Mouse (Mus musculus) hindbrain, embryonic 15.5 days (tissue): ENCODE data around the gene Flywch2. TPM values are rescaled to one million over a fixed set of nuclear protein-coding genes. Genes with fewer than 3 reads are reported as not detected.
A peak's percentile ranks its signal among the peaks of the same experiment; 100 is the strongest.

Experiments
- ATAC-seq: fragments of 200-750 bp; cut with Nextera tagmentation; 2 replicates; pipeline ENCODE4 v1.8.0; 2017; ENCODE audit warnings: low read depth, moderate number of reproducible peaks, moderate TSS enrichment; ENCODE audit not compliant: low FRiP score
- H3K27ac ChIP-seq: fragments of 300-500 bp; sonication (generic); replicated peaks from 2 replicates; pipeline ENCODE4 v1.5.1; 2015; ENCODE audit warnings: mild to moderate bottlenecking, inconsistent platforms
- H3K27me3 ChIP-seq: fragments of 300-500 bp; sonication (generic); 2 replicates; pipeline ENCODE4 v1.6.1; 2015; ENCODE audit warnings: control low read depth, inconsistent platforms
- H3K36me3 ChIP-seq: fragments of 300-500 bp; sonication (generic); 2 replicates; pipeline ENCODE4 v1.6.1; 2015; ENCODE audit warnings: control low read depth, inconsistent platforms
- H3K4me1 ChIP-seq: fragments of 300-500 bp; sonication (generic); replicated peaks from 2 replicates; pipeline ENCODE4 v1.6.1; 2015; ENCODE audit warnings: control low read depth, inconsistent platforms
- H3K4me2 ChIP-seq: fragments of 300-500 bp; sonication (generic); 2 replicates; pipeline ENCODE4 v1.6.1; 2015; ENCODE audit warnings: moderate library complexity, mild to moderate bottlenecking, inconsistent platforms
- H3K4me3 ChIP-seq: fragments of 300-500 bp; sonication (generic); 2 replicates; pipeline ENCODE4 v1.5.1; 2015; ENCODE audit warnings: mild to moderate bottlenecking, inconsistent platforms
- H3K9ac ChIP-seq: fragments of 300-500 bp; sonication (generic); 2 replicates; pipeline ENCODE4 v1.6.1; 2015; ENCODE audit warnings: inconsistent platforms
- H3K9me3 ChIP-seq: fragments of 300-500 bp; sonication (generic); 2 replicates; pipeline ENCODE4 v1.6.1; 2016; ENCODE audit warnings: control low read depth, inconsistent platforms
- WGBS: fragments of 180-500 bp; shearing (Covaris S2); methylation state at CpG from one replicate; pipeline ENCODE4 v1.1.7; 2015; 5-methylcytosine and 5-hydroxymethylcytosine counted together
- polyA plus RNA-seq: library from polyadenylated mRNA; unstranded; fragments of >200 nt; fragmentation: Nextera tagmentation; extraction: Ambion mirVana; gene quantifications from 2 replicates; pipeline ENCODE4 v1.2.1, GENCODE M21; 2015

Gene Flywch2
- polyA plus RNA-seq, 1 experiment from 2014 or later = 83.9 TPM

DNA sequence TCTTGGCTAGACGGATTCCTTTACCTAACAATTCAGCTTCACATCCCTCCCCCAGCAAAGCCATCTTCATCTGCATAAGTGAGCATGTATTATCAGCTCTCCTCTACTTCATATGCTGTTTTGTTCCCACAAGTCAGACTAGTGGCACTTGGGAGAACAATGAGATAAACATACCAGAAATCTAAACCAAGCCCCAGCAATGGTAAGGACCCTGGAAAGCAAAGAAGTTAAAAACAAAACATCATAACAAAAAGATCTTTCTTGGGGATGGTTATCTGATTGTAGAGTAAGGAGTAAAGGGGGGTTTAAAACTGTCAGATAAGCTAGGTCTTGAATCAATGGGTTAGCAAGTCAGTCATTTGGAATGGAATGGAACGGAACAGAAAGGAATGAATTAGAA is 15.4 kb downstream of the Flywch2 start:
- peaks cover 27% of the 10 kb centered on the region for H3K4me1 ChIP-seq
- H3K4me3 ChIP-seq = peak overlapping the region; percentile 94
- H3K9ac ChIP-seq = peak overlapping the region; percentile 97
- peak overlapping the region; percentile 94 for H3K27ac ChIP-seq
- H3K4me2 ChIP-seq = peak overlapping the region; percentile 67
- no peak for ATAC-seq
- WGBS = 2% methylated on average over 2 of the region's 2 CpGs
- no peaks in the 10 kb centered on the region for H3K27me3 ChIP-seq
- peaks cover 9% of the 10 kb centered on the region; the same call in 1 of the 2 replicates for H3K36me3 ChIP-seq
- no peaks in the 10 kb centered on the region for H3K9me3 ChIP-seq

DNA sequence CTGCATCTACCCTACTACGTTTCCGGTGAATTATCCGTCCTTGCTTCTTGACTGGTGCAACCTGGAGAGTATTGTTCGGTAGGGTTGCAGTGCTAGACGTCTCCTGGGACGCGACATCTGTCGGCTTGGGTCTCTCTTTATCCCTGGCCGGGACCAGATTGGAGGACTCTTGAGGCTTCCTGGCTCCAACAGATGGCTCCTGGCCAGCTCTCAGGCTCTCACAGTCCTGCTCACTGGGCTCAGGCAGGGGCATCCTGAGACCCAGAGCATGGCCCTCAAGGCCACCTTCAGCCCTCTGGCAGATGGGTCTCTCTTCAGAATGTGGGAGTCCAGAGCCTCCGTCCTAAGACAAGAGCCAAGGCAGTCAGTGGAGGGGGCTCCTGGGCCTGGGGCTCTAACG is 22.9 kb downstream of the Flywch2 start:
- H3K9me3 ChIP-seq = no peaks in the 10 kb centered on the region
- H3K4me3 ChIP-seq = no peak overlapping the region
- no peaks in the 10 kb centered on the region for H3K4me1 ChIP-seq
- ATAC-seq = no peak; the same call in 1 of the 2 replicates
- H3K9ac ChIP-seq = no peak overlapping the region
- 84% methylated on average over 11 of the region's 11 CpGs for WGBS
- H3K27me3 ChIP-seq = no peaks in the 10 kb centered on the region
- H3K27ac ChIP-seq = no peak overlapping the region
- H3K36me3 ChIP-seq = peaks cover 51% of the 10 kb centered on the region
- H3K4me2 ChIP-seq = no peak overlapping the region

DNA sequence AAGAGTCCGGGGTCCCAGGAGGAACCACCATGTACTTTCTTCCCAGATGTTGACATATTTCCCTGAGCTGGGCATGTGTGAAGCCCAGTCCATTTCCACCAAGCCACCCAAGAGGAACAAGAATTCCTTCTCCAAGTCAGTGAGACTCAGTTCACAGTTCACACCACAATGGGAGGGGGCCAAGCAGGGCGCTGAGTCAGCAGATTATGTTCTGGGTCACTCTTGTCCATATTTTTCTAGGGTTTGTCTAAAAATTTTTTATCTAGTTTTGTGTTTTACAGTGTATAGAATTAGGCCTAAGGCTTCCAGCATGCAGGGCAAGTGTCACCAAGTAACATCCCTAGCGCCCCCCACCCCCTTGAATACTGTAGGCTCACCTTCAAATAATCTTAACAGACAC is 24.7 kb downstream of the Flywch2 start:
- no peaks in the 10 kb centered on the region for H3K4me1 ChIP-seq
- no peak for ATAC-seq
- no peak overlapping the region for H3K4me3 ChIP-seq
- no peak overlapping the region for H3K4me2 ChIP-seq
- WGBS = 100% methylated on average over 3 of the region's 3 CpGs
- no peak overlapping the region for H3K27ac ChIP-seq
- no peaks in the 10 kb centered on the region for H3K27me3 ChIP-seq
- H3K9ac ChIP-seq = no peak overlapping the region
- H3K9me3 ChIP-seq = no peaks in the 10 kb centered on the region
- H3K36me3 ChIP-seq = peaks cover 60% of the 10 kb centered on the region

DNA sequence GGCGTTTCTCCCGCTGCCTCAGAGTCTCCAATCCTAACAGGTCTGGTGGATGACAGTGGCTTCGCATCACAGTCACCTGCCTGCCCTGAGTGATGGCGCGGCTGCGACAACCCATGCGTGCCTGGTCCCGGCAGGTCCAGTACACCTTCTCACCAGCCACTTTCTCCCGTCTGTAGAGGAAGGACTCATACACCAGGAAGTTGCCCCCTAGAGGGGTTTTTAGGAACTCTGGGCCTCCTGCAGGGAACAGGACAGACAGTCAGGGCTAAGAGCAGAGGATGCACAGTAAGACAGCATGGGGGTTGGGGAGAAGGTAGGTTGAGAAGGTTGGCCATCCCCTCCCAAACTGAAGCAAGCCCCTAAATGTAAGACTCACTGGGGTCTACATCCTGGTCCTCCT is 25.6 kb downstream of the Flywch2 start:
- Histone ChIP-seq H3K27ac (no peak overlapping the region), H3K4me1 (no peaks in the 10 kb centered on the region), H3K36me3 (peaks cover 69% of the 10 kb centered on the region), H3K27me3 (no peaks in the 10 kb centered on the region), H3K4me2 (no peak overlapping the region), H3K9me3 (no peaks in the 10 kb centered on the region), H3K9ac (no peak overlapping the region), H3K4me3 (no peak overlapping the region)
- ATAC-seq = no peak
- 95% methylated on average over 9 of the region's 9 CpGs for WGBS

DNA sequence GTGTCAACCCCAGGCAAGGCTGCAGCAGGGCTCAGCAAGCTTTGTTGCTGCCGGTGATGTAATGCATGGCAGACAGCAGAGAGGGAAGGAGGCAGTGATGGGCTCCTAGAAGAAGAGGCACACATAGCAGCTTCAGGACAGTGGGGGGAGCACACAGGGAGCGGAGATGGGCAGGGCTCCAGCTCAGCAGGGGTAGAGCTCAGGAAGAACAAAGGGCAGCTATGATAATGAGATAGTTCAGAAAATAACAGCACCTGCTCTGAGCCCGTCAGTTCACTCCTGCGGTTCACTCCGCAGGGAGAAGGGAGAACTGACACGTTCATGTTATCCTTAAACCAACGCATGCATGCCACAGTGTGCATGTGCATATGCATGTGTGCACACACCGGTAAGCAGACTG is 27.1 kb downstream of the Flywch2 start:
- Histone ChIP-seq H3K4me1 (no peaks in the 10 kb centered on the region), H3K36me3 (peaks cover 83% of the 10 kb centered on the region)

DNA sequence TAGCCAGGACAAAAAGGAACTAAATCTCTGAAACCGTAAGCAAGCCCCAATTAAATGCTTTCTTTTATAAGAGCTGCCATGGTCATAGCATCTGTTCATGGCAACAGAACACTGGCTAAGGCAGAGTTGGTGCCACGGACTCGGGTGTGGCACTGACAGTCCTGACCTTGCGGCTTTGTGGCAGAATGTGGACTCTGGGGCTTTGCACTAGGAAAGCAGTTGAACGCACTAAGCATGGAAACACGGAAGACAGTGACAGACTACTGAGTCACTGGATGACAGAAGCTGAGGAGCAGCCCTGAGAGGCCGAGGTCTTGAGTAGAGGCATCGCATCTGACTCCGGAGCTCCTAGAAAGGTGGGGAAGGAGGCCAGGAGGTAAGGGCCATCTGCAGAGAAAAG is 28.3 kb downstream of the Flywch2 start:
- 94% methylated on average over 9 of the region's 9 CpGs for whole genome bisulfite sequencing
- H3K27me3 ChIP-seq = no peaks in the 10 kb centered on the region

More for the DNA sequence above, 27.1 kb downstream of the Flywch2 start:
- ATAC-seq = no peak
- Histone ChIP-seq H3K27ac (no peak overlapping the region), H3K4me3 (no peak overlapping the region), H3K4me2 (no peak overlapping the region), H3K9me3 (no peaks in the 10 kb centered on the region), H3K27me3 (no peaks in the 10 kb centered on the region), H3K9ac (no peak overlapping the region)
- 53% methylated on average over 8 of the region's 8 CpGs for WGBS

DNA sequence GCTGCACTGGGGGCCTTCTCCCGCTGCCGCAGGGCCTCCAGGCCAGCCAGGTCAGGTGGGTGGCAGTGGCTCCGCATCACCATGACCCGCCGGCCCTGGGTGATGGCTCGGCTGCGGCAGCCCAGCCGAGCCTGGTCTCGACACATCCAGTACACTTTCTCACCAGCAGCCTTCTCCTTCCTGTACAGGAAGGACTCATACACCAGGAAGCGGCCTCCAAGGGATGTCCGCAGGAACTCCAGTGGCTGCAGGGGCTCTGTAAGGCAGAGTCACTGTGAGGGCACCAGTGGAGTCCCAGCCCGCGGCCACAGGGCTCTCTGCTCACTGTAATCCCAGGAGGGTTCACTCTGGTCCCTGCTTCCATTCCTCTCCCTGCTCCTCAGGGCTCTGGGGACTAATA is 30.2 kb downstream of the Flywch2 start:
- no peaks in the 10 kb centered on the region for H3K9me3 ChIP-seq
- H3K9ac ChIP-seq = no peak overlapping the region
- H3K27ac ChIP-seq = no peak overlapping the region
- no peaks in the 10 kb centered on the region for H3K4me1 ChIP-seq
- no peak overlapping the region for H3K4me3 ChIP-seq
- H3K4me2 ChIP-seq = no peak overlapping the region
- no peaks in the 10 kb centered on the region for H3K27me3 ChIP-seq
- peaks cover 91% of the 10 kb centered on the region for H3K36me3 ChIP-seq
- ATAC-seq = no peak
- WGBS = 93% methylated on average over 13 of the region's 13 CpGs

More for the DNA sequence above, 28.3 kb downstream of the Flywch2 start:
- Histone ChIP-seq H3K4me2 (no peak overlapping the region), H3K27ac (no peak overlapping the region), H3K4me3 (no peak overlapping the region), H3K9ac (no peak overlapping the region), H3K9me3 (no peaks in the 10 kb centered on the region), H3K36me3 (peaks cover 95% of the 10 kb centered on the region), H3K4me1 (no peaks in the 10 kb centered on the region)
- ATAC-seq = no peak

DNA sequence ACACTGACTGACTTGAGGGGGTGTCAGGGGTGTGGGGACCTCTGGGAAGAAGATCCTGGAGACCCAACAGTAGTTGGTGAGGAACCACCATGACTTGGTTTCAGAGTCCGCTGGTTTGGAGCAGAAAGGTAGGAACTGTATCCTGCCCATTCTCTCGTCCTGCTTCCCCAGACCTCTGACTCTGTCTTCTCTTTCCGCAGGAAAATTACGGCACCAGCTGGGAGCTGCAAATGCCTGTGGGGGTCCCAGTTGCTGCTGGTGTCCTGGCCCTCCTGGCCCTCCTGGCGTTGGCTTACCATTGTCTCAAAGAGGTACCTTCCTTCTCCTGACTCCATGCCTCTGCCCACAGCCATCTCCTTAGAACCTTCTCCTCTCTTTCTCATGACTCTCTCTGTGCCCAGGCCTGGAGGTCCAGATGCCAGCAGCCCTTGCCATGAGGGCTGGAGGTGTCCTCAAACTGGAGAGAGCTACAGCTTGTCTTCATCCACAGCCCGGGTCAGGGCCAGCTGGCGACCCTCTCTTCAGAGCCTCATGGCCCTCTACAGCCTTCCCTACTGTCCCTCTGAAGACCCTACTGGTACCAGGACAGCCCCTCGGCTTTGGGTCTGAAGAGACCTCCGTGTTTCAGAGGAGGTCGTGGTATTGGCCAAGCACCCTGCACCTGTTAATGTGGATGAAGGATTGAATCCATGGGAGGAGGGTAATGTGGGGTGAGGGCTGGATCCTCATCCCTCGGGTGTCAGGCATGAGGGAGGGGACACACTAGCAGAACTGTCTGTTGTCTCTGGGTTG is 36.3 kb downstream of the Flywch2 start:
- WGBS = 78% methylated on average over 11 of the region's 11 CpGs
- ATAC-seq = no peak

DNA sequence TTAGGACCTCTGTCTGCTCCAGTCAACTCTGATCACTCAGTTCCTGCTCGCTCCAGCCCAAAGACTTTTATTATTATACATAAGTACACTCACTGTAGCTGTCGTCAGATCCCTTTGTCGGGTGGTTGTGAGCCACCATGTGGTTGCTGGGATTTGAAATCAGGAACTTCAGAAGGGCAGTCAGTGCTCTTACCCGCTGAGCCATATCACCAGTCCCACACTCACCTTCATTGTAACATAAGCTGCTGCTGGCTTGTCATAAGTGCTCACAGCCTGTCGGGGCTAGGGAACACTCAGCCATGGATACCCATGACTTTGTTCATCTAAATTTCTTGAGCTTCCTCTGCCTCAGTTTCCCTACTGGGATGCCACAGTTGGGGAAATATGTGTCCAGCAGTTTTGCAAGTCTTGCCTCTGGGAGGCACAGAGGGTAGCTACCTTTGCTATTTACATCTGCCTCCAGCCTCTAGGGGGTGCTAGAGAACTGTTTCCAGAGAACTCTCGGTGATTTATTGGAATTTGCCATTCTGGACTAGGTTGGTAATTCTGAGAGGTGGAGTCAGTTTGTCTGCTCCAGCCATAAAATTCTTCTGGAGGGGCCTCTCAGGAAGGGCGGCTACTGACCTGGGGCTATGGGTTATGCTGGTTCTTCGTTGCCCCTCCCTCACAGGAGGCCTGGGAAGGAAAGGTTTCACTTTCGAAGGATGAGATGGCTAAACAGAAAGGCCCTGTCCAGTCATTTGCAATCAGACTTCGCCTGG is 37.1 kb downstream of the Flywch2 start:
- Histone ChIP-seq H3K36me3 (peaks cover 27% of the 10 kb centered on the region), H3K9ac (no peak overlapping the region), H3K27me3 (peaks cover 23% of the 10 kb centered on the region), H3K27ac (no peak overlapping the region), H3K4me1 (peaks cover 19% of the 10 kb centered on the region), H3K4me2 (no peak overlapping the region), H3K4me3 (no peak overlapping the region), H3K9me3 (no peaks in the 10 kb centered on the region)
- no peak for ATAC-seq
- WGBS = 34% methylated on average over 10 of the region's 10 CpGs

More for the DNA sequence above, 36.3 kb downstream of the Flywch2 start:
- peaks cover 34% of the 10 kb centered on the region for H3K36me3 ChIP-seq
- H3K9me3 ChIP-seq = no peaks in the 10 kb centered on the region
- no peak overlapping the region for H3K27ac ChIP-seq
- no peak overlapping the region for H3K4me2 ChIP-seq
- no peak overlapping the region for H3K9ac ChIP-seq
- H3K4me3 ChIP-seq = no peak overlapping the region
- H3K4me1 ChIP-seq = peaks cover 18% of the 10 kb centered on the region
- H3K27me3 ChIP-seq = peaks cover 17% of the 10 kb centered on the region

DNA sequence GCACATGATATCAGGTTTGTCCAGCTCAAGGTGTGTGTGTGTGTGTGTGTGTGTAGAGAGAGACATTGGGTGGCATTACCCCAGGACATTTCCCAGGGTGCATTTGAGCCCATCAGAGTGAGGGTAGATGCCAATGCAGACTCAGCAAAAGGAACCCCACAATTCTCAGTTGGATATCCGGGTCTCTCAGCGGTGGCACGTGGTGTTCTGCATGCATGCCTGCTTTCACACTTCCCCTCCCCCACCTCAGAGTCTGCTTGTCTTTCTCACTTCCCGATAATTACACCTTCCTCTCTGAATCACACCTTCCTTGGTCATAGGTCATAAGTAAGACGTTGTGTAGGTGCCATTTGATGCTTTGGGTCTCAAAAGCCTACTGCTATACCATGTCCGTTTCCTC is 37.9 kb downstream of the Flywch2 start:
- peaks cover 19% of the 10 kb centered on the region for H3K4me1 ChIP-seq
- H3K9me3 ChIP-seq = no peaks in the 10 kb centered on the region
- no peak overlapping the region for H3K4me3 ChIP-seq
- H3K27me3 ChIP-seq = peaks cover 31% of the 10 kb centered on the region
- 42% methylated on average over 6 of the region's 6 CpGs for WGBS
- no peak overlapping the region for H3K4me2 ChIP-seq
- no peak overlapping the region for H3K27ac ChIP-seq
- H3K36me3 ChIP-seq = peaks cover 19% of the 10 kb centered on the region
- ATAC-seq = no peak
- no peak overlapping the region for H3K9ac ChIP-seq

DNA sequence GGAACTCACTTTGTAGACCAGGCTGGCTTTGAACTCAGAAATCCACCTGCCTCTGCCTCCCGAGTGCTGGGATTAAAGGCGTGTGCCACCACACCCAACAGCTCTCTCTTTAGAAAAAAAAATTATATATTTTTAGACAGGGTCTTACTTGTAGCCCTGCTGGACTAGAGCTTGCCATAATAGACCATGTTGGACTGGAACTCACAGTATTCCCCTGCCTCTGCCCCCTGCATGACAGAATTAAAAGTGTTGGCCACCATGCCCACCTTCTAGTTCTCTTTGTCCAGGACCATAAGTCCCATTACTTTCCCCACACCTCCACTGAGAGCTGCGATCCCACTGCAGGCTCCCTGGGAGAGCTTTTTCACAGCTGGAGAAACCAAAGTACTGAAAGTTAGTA is 38.4 kb downstream of the Flywch2 start:
- no peak overlapping the region for H3K27ac ChIP-seq
- peaks cover 36% of the 10 kb centered on the region for H3K27me3 ChIP-seq
- ATAC-seq = no peak
- no peak overlapping the region for H3K4me2 ChIP-seq
- peaks cover 13% of the 10 kb centered on the region for H3K36me3 ChIP-seq
- peaks cover 22% of the 10 kb centered on the region for H3K4me1 ChIP-seq
- 82% methylated on average over 3 of the region's 3 CpGs for WGBS
- no peak overlapping the region for H3K4me3 ChIP-seq
- H3K9me3 ChIP-seq = no peaks in the 10 kb centered on the region
- H3K9ac ChIP-seq = no peak overlapping the region

DNA sequence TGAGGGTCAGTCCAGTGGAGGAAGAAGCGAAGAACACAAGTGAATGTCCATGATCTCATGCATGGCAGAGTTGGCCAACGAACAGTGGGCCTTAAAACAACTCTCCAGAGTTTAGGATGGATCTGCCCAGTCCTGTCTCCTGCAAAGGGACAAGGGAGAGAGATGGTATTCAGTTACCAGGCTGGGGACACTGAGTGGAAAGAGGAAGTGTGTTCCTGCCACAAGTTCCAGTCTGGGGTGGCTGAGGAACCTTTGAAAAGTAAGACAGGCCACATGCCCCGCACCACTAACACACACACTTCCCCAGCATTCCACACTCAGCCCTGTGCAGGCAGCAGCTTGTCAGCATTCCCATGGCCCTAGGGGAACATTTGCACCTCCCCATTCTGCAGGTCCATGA is 39.1 kb downstream of the Flywch2 start:
- Histone ChIP-seq H3K4me2 (no peak overlapping the region; the same call in 1 of the 2 replicates), H3K9ac (no peak overlapping the region), H3K4me1 (peaks cover 28% of the 10 kb centered on the region), H3K36me3 (peaks cover 6% of the 10 kb centered on the region; the same call in 1 of the 2 replicates), H3K27me3 (peaks cover 43% of the 10 kb centered on the region), H3K4me3 (no peak overlapping the region), H3K9me3 (no peaks in the 10 kb centered on the region), H3K27ac (no peak overlapping the region)
- WGBS = 74% methylated on average over 3 of the region's 3 CpGs
- ATAC-seq = no peak
